Mouse (Mus musculus) stomach, postnatal 0 days (tissue): ENCODE results near the gene Ahcyl1. TPM values are rescaled to one million over a fixed set of nuclear protein-coding genes. Genes with fewer than 3 reads are reported as not detected.

Experiments used
- ATAC-seq: fragments of 200-750 bp; cut with Nextera tagmentation; 2 replicates; pipeline ENCODE4 v1.8.0; 2017; ENCODE audit not compliant: low FRiP score, low TSS enrichment
- DNase-seq: peaks from one replicate; pipeline ENCODE4 v3.0.0-alpha.2; 2016; ENCODE audit warnings: low spot score
- H3K27ac ChIP-seq: fragments of 300-500 bp; sonication (generic); replicated peaks from 2 replicates; pipeline ENCODE4 v1.5.1; 2014; ENCODE audit warnings: mild to moderate bottlenecking, control low read depth
- H3K27me3 ChIP-seq: fragments of 300-500 bp; sonication (generic); 2 replicates; pipeline ENCODE4 v1.6.1; 2014; ENCODE audit warnings: low read length; ENCODE audit not compliant: control insufficient read depth, insufficient read depth
- H3K36me3 ChIP-seq: fragments of 300-500 bp; sonication (generic); 2 replicates; pipeline ENCODE4 v1.6.1; 2014; ENCODE audit warnings: low read length, mixed read lengths; ENCODE audit not compliant: control insufficient read depth, insufficient read depth
- H3K4me1 ChIP-seq: fragments of 300-500 bp; sonication (generic); replicated peaks from 2 replicates; pipeline ENCODE4 v1.6.1; 2014; ENCODE audit warnings: antibody characterized with exemption; ENCODE audit not compliant: control insufficient read depth, insufficient read depth
- H3K4me2 ChIP-seq: fragments of 300-500 bp; sonication (generic); replicated peaks from 2 replicates; pipeline ENCODE4 v1.6.1; 2014; ENCODE audit warnings: low read depth, mild to moderate bottlenecking, control low read depth, moderate library complexity
- H3K4me3 ChIP-seq: fragments of 300-500 bp; sonication (generic); 2 replicates; pipeline ENCODE4 v1.5.1; 2014; ENCODE audit warnings: low read depth, low read length, control low read depth
- H3K9ac ChIP-seq: fragments of 300-500 bp; sonication (generic); 2 replicates; pipeline ENCODE4 v1.6.1; 2014; ENCODE audit warnings: mild to moderate bottlenecking, low read length, control low read depth, mixed read lengths
- H3K9me3 ChIP-seq: fragments of 300-500 bp; sonication (generic); 2 replicates; pipeline ENCODE4 v1.6.1; 2016; ENCODE audit warnings: low read length; ENCODE audit not compliant: control insufficient read depth
- CTCF ChIP-seq: IDR thresholded peaks from 2 replicates; pipeline ENCODE4 v1.5.1; 2016; ENCODE audit warnings: antibody characterized with exemption, low read depth, mild to moderate bottlenecking, moderate library complexity
- EP300 ChIP-seq: optimal IDR thresholded peaks from 2 replicates; pipeline ENCODE3; 2016; ENCODE audit warnings: antibody characterized with exemption
- WGBS: fragments of 180-500 bp; shearing (Covaris S2); extraction: QIAGEN DNeasy Blood & Tissue Kit; methylation state at CpG from one replicate; pipeline ENCODE4 v1.1.7; 2014; 5-methylcytosine and 5-hydroxymethylcytosine counted together
- polyA plus RNA-seq: library from polyadenylated mRNA; unstranded; fragments of >200 nt; fragmentation: Nextera tagmentation; extraction: Ambion mirVana; gene quantifications from 2 replicates; pipeline ENCODE4 v1.2.1, GENCODE M21; 2015

Ahcyl1 gene
- polyA plus RNA-seq = 39.8 and 41.4 TPM in 2 replicates

GRCm38 (mm10) chr3:107695948-107696881 lies at the start of gene Ahcyl1:
Gene Ahcyl1, minus strand, starts transcription at chr3:107696560.
- WGBS = under 1% methylated on average over 88 of the region's 93 CpGs
- Histone ChIP-seq H3K4me2 (peak within 1 kb of the TSS; percentile 60), H3K27me3 (no peaks in the 10 kb centered on the region), H3K9ac (peak within 1 kb of the TSS; percentile 98), H3K4me1 (no peaks in the 10 kb centered on the region; the same call in 1 of the 2 replicates), H3K9me3 (no peaks in the 10 kb centered on the region), H3K36me3 (no peaks in the 10 kb centered on the region), H3K27ac (peak within 1 kb of the TSS; percentile 97), H3K4me3 (peak within 1 kb of the TSS; percentile 81)
- DNase-seq = peak; percentile 99
- ATAC-seq = peak; percentile 98
- no peak for TF ChIP-seq EP300
- TF ChIP-seq CTCF = peak; percentile 99

- no peaks in the 10 kb centered on the region for H3K9me3 ChIP-seq
- H3K4me3 ChIP-seq = no peak overlapping the region
- WGBS = 92% methylated on average over 3 of the region's 3 CpGs
- DNase-seq = no peak
- no peak overlapping the region for H3K4me2 ChIP-seq
- no peak overlapping the region for H3K9ac ChIP-seq
- H3K4me1 ChIP-seq = peaks cover 4% of the 10 kb centered on the region
- no peaks in the 10 kb centered on the region for H3K27me3 ChIP-seq
- no peak overlapping the region for H3K27ac ChIP-seq
- TF ChIP-seq EP300 = no peak
- TF ChIP-seq CTCF = no peak
- peaks cover 27% of the 10 kb centered on the region for H3K36me3 ChIP-seq
- no peak for ATAC-seq
Measured at GRCm38 (mm10) chr3:107746026-107746425, 49.7 kb upstream of the Ahcyl1 start.

- no peak for ATAC-seq
- 61% methylated on average over 1 of the region's 1 CpGs for WGBS
- Histone ChIP-seq H3K4me3 (no peak overlapping the region), H3K9me3 (no peaks in the 10 kb centered on the region), H3K4me2 (no peak overlapping the region), H3K27ac (no peak overlapping the region), H3K4me1 (peaks cover 12% of the 10 kb centered on the region), H3K36me3 (peaks cover 25% of the 10 kb centered on the region), H3K27me3 (no peaks in the 10 kb centered on the region), H3K9ac (no peak overlapping the region)
- TF ChIP-seq CTCF (no peak), EP300 (no peak)
- DNase-seq = no peak
Measured at GRCm38 (mm10) chr3:107743650-107744049, 47.3 kb upstream of the Ahcyl1 start.

GRCm38 (mm10) chr3:107743107-107743506 lies 46.7 kb upstream of the Ahcyl1 start:
- no peak for TF ChIP-seq EP300
- no peak for TF ChIP-seq CTCF
- Histone ChIP-seq H3K9me3 (no peaks in the 10 kb centered on the region), H3K4me3 (no peak overlapping the region), H3K27me3 (no peaks in the 10 kb centered on the region), H3K9ac (no peak overlapping the region), H3K4me1 (peaks cover 12% of the 10 kb centered on the region), H3K36me3 (peaks cover 25% of the 10 kb centered on the region), H3K4me2 (no peak overlapping the region), H3K27ac (no peak overlapping the region)
- WGBS = 39% methylated on average over 3 of the region's 3 CpGs
- ATAC-seq (no peak), DNase-seq (no peak)

GRCm38 (mm10) chr3:107742071-107742710 lies 45.8 kb upstream of the Ahcyl1 start:
- TF ChIP-seq CTCF = no peak
- no peak for TF ChIP-seq EP300
- Histone ChIP-seq H3K9ac (no peak overlapping the region), H3K27ac (peak overlapping the region; percentile 78), H3K36me3 (peaks cover 25% of the 10 kb centered on the region), H3K27me3 (no peaks in the 10 kb centered on the region), H3K4me1 (peaks cover 12% of the 10 kb centered on the region), H3K4me2 (no peak overlapping the region), H3K4me3 (no peak overlapping the region), H3K9me3 (no peaks in the 10 kb centered on the region)
- WGBS = 77% methylated on average over 10 of the region's 10 CpGs
- no peak for ATAC-seq
- DNase-seq = no peak
